Mouse (Mus musculus) cerebellum, adult 2 months (tissue): ENCODE data around the gene Resf1.

ENCODE experiments used
- CTCF ChIP-seq: fragments of 200-500 bp; IDR thresholded peaks from 2 replicates; pipeline ENCODE4 v1.5.1; 2011; ENCODE audit warnings: low read depth, mild to moderate bottlenecking, control low read depth, low read length, moderate library complexity, borderline replicate concordance; ENCODE audit not compliant: insufficient read depth
- POLR2A ChIP-seq: fragments of 200-500 bp; IDR thresholded peaks from 2 replicates; pipeline ENCODE4 v1.6.1; 2011; ENCODE audit warnings: low read length, control low read depth, borderline replicate concordance; ENCODE audit not compliant: insufficient read depth

- TF ChIP-seq POLR2A = no peak
- TF ChIP-seq CTCF = peak; percentile 49; the same call in 1 of the 2 replicates
Measured at GRCm38 (mm10) chr6:149374986-149375457, 65.8 kb downstream of the Resf1 start.
